Mouse (Mus musculus): ENCODE results near the gene Retn.

Retn gene

GRCm38 (mm10) chr8:3664405-3664804 is 8.8 kb downstream of the Retn start:
- no peak for DNase-seq

GRCm38 (mm10) chr8:3665507-3665906 is 9.9 kb downstream of the Retn start, which contains the start of gene Mcemp1:
Gene Mcemp1 (plus strand): TSS chr8:3665754.
- DNase-seq: no peak

DNA sequence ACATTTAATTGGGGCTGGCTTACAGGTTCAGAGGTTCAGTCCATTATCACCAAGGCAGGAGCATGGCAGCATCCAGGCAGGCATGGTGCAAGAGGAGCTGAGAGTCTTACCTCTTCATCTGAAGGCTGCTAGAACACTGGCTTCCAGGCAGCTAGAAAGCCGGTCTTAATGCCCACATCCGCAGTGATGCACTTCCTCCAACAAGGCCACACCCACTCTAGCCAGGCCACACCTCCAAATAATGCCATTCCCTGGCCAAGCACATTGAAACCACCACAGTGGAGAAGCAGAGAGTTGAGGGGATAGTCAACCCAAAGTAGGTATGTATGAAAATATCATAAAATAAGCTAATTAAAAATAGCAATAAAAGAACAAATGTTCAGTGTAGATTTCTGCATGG is 14.8 kb downstream of the Retn start:
- DNase-seq: peak; percentile 43 to 55

DNA sequence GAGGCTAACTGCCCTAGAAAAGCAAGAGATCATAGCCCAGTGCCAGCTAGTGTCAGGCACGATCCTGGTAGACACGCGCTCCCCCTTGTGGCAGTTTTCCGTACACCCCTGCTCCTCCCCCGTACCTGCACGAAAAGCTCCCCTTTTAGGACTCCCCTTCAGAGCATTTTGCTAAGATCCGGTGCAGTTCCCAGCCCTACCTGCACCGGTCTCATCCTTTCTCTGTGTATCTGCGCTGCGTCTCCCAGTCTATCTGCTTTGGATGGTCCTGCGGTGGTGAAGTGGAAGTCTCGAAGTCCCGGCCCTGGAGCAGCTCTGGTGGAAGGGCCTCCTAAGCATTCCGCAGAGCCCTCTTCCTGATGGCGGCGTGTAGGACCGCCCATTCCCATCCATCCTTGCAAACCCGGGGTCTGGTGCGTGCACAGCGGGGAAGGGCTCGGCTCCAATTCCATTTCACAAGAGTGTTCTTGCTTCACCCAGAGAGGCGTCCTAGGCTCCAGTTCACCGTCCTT is 16.5 kb downstream of the Retn start, which contains the start of gene Fcor:
TSS of gene Fcor (minus strand) at position 383 of the 512 bp plus-strand sequence.
- peak; percentile 73 to 91 for DNase-seq

DNA sequence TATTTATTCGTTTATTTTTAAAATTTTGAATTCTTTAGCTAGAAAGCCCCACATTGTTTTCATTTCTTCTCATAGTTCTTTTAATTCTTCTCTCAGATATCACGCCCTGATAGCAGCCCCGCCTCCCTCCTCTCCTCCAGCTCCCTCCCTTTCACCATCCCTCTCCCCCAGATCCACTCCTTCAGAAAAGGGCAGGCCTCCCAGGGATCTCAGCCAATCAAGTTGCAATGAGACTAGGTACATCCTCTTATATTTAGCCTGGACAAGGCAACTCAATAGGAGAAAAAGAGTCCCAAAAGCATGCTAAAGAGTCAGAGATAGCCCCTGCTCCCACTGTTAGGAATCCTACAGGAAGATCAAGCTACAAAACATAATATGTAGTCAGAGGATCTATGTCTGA is 19.1 kb downstream of the Retn start:
- DNase-seq: no peak

DNA sequence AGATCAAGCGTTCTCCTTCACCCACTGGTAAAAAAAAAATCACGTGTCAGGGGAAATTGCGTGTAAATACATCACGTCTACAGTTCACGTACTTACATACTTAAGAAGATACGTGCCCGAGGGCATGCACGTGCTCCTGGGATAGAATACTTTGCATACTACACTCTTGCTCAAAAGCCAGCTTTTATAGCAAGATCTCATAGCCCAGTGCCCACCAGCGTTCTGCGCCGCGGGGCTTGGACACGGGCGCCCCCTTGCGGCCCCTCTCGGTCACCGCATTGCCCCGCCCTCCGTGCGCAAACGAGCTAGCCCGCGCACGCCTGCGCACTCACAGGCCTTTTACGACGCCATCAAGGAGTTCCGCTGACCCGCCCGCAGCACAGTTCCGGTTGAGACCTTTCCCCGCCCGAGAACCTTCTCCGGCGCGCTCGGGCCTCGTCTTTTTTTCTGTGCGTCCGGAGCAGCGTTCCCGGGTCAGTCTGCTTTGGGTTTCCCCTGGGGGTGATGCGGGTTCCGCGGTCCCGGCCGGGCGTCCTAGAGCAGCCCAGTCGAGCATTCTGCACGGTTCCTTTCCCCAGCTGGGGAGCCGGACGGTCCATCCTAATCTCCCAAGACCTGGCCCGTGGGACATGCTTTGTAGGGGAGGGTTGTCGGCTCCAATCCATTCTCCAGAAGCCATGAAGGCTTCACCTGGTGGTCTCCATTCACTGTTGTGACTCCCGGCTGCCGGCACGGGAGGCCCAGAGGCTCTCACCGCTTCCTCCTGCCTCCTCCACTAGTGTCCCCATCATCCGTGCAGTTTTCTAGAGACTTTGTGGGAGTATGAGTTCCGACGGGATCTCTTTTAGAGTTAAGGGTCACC is 20.8 kb downstream of the Retn start, which contains the start of gene Trappc5:
TSS of gene Trappc5 (plus strand) at position 169 of the 862 bp plus-strand sequence.
- peak; percentile 90 to 97 for DNase-seq

- DNase-seq: no peak
Measured at GRCm38 (mm10) chr8:3676993-3677579, 21.5 kb downstream of the Retn start.

- no peak for DNase-seq
Measured at GRCm38 (mm10) chr8:3678831-3679230, 23.3 kb downstream of the Retn start.

GRCm38 (mm10) chr8:3679236-3679635 is 23.7 kb downstream of the Retn start:
- DNase-seq: no peak

DNA sequence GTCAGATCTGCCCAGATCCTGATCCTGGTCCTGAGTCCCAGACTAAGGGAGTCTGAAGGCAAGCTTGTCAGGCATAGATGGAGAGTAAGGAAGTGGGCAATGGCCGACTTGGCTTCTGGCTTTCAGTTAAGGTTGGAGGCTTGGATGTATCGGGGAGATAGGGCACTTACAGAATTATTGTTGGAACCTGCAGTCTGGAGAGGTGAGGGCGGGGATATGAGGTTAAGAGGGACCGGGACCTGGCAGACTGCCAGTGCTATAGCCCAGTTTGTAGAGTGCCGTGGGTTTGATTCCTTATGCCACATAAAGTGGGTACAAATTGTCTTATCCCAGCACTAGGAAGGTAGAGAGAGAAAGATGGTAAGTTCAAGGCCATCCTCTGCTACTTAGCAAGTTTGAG is 24.1 kb downstream of the Retn start:
- DNase-seq: no peak

GRCm38 (mm10) chr8:3682435-3682834 is 26.9 kb downstream of the Retn start:
- no peak for DNase-seq

GRCm38 (mm10) chr8:3683408-3684176 is 28.0 kb downstream of the Retn start:
- no peak for DNase-seq

GRCm38 (mm10) chr8:3684530-3684929 is 29.0 kb downstream of the Retn start:
- no peak for DNase-seq

DNA sequence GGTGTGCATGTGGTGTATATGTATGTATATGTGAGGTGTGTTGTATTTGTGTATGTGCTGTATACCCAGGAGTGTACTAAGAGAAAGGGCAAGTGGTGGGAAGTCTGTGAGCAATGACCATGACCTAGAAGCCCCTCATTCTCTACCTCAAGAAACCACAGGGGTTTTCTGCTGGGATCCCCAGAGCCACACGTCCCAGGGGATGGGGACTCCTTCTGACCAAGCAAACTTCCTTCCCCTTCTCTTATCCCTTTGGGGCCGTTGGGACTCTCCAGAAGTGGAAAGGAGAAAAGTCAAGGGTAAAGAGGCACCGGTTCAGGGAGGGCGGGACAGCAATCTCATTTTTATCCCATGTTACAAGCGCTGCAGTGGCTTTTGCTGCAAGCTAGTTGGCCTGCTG is 29.9 kb downstream of the Retn start:
- DNase-seq: no peak

DNA sequence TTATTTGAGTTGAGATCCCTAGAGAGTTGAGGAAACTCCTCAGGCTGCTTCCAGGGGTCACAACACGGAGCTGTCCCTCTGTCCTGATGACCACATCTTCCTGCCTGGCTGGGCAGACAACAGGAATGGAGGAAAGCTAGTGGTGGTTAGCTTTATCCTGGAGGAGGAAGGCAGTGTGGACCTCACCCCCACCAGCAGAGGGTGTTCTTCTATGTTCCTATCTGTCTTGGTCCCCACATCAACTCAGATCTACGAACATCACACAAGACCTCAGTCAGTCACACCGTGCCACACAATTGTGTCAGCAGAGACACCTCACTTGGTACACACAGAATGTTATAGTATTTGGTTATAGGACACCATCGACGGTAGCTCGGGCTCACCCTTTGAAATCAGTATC is 32.0 kb downstream of the Retn start:
- no peak for DNase-seq

DNA sequence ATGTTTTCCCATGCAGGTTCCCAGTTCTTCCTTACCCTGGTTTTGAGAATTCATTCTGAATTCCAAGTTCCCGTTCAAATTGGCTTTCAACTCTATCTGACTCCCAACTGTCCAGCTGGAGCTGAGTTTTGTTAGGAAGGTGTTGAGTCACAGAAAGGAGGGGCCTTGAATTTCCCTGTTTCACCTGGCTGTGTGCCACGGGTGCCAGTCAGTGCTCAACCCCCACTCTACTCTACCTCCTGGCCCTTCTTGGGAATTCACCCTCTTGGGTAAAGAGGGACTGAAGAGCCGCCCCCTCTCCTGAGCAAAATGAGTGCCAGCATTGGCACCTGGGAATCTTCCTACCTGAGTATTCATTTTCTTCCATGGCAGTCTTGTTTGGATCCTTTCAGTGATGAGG is 35.2 kb downstream of the Retn start:
- no peak for DNase-seq

GRCm38 (mm10) chr8:3694121-3694520 is 38.6 kb downstream of the Retn start, which contains the start of gene Fcer2a:
Gene Fcer2a (minus strand): TSS chr8:3694175.
- DNase-seq: peak in 1 of 2 experiments; percentile 16

DNA sequence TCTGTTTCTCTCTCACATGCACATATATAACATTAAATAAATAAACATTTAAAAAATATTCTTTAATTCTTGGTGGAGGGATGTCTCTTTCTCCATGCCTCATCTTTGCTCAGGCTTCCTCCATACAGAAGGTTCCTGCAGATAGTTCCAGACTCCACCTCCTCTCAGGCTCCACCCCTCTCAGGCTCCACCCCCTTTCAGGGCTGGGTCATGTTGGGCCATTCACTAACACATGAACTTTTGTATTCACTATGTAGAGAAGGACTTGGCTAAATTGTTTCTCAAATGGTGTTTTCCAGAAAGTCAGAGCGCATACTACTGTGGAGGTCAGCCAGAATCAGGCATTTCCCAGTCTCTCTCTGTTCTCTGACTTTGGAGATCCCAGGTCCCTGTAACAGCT is 45.9 kb downstream of the Retn start:
- DNase-seq: peak in 1 of 2 experiments; percentile 11

GRCm38 (mm10) chr8:3705711-3706110 is 50.1 kb downstream of the Retn start:
- DNase-seq: peak in 1 of 2 experiments; percentile 46

- no peak for DNase-seq
Measured at GRCm38 (mm10) chr8:3707611-3708010, 52.0 kb downstream of the Retn start.

All from spleen, adult 18-20 months (tissue).